Mouse (Mus musculus) thymus, postnatal 25 days (tissue): ENCODE data around the gene Mtfr2.

Experiments
- DNase-seq: peaks from one replicate; pipeline ENCODE4 v3.0.0; 2022

The Mtfr2 gene

DNA sequence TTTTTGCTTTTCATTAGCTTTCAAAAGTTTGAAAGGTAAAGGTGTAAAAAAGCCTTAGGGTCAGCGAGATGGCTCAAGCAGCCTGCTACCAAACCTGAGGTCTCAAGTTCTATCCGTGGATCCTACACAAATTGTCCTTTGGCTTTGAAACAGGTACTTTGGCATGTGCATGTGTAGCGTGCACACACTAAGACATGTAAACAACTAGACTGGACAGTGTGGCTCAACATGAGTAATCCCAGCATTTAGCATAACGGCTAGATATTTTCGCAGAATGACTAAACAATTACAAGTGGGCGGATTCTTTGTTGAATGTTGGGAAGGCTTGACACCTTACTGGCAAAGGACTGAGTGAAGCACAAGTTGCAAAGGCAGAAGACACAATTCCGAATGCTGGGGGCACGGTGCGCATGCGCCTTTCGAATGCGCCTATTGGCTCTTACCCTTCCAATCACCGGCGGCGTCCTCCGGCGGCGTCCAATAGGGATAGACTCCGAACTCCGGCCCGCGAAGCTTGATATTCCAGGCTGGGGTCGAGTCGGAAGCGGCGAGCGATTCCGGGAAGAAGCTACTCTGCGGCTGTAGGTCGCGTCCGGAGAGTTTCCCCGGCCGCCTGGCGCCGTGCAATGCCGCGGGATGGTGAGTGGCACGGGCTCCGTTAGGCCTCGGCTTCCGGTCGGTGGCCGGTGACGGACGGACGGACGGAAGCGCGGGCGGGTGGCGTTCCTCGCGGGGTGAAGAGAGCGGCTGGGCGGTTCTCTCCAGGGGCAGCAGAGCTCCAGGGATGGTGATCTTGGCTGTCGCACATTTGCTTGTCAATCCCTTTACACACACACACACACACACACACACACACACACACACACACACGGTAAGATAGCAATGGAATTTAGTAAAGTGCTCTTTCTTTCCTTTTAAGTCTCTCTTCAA is at the start of gene Mtfr2:
Mtfr2 (plus strand) TSS at position 486 of the 930 bp plus-strand sequence.
- DNase-seq: peak; percentile 94

- DNase-seq: no peak
These were observed 49.2 kb upstream of the Mtfr2 start for GRCm38 (mm10) chr10:20298152-20298920.

DNA sequence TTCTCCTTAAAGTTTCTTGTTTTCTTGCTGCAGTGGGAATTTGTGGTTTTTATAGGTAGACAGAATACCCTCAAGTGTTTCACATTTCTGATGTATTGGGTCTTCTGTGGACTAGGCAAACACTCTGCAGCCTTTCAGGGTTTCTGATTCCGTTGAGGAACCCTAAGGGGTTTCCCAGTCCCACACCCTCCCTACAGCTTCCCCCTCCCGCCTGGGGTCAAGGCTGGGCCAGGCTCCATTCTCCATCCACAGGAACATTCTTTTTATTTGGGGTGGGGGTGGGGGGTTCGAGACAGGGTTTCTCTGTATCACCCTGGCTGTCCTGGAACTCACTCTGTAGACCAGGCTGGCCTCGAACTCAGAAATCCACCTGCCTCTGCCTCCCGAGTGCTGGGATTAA is 48.5 kb upstream of the Mtfr2 start:
- no peak for DNase-seq

- no peak for DNase-seq
These were observed 36.4 kb upstream of the Mtfr2 start for GRCm38 (mm10) chr10:20310969-20311769.

DNA sequence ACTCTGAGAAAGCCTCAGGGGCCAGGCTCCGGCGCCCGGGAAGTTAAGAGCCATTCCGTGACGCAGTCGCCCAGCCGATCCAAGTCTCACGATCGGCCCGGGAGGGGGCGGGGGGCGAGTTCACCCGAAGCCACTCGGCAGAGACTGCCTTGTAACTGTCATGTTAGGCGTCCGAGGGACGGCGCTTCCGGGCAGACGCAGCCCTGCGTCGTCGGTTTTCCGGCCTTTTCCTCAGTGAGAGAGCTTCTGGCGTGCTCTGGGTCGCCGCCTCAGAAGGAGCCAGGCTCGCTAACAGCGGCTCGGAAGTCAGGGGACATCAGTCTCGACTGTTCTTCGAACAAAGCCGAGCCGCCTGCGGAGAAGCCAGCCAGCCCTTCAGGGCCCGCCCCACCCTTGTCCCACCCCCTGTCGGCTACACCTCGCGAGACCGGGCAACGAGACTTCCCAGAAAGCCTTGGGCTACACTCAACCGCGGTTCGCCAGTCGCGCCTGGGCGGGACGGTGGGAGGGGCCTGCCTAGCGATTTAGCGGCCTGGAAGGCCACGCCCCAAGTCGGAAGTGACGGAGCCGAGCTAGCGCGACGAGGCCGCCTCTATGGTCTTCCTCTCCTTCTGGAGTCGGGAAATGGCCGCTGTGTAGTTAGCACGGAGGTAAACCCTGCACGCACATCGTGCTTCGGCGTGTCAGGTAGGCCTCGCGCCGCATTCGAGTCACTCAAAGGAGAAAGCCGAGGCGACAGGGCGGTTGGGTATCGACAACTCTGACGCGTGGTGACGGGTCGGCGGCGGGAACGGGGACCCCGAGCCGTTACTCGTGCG is 35.4 kb upstream of the Mtfr2 start, which contains the start of gene Bclaf1:
Bclaf1 (plus strand) TSS at position 552 of the 818 bp plus-strand sequence.
- DNase-seq: peak; percentile 100

- DNase-seq: peak; percentile 91
These were observed 34.8 kb upstream of the Mtfr2 start for GRCm38 (mm10) chr10:20312736-20313301.

- DNase-seq: peak; percentile 11
These were observed 34.1 kb upstream of the Mtfr2 start for GRCm38 (mm10) chr10:20313447-20313846.

DNA sequence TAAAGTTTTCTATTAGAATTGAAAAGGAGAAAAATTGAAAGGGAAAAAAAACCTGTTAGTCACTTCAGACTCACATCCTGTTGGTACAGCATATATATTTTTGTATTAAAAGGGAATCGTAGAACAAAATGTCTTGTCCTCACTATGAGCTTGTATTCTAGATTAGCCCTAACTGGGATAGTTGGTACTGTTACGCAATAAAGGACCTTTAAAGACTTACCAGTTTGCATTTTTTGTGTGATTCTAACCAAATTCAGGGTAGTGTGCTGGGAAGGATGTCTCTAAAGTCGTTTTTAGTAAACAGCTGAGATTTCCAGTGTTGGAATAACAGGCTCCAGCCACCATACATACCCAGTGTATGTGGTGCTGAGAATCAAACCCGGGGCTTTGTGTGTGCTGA is 33.6 kb upstream of the Mtfr2 start:
- DNase-seq: no peak

DNA sequence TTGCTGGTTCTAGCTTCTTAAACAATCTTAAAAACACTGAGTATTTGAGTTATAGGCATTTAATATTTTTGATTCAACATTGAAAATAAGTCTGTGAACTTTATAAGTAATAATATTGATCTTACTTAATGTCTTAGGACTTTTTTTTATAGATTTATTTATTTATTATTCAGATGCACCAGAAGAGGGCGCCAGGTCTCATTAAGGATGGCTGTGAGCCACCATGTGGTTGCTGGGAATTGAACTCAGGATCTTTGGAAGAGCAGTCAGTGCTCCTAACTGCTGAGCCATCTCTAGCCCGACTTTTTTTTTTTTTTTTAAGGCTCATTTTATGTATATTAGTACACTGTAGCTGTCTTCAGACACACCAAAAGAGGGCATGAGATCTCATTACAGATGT is 32.8 kb upstream of the Mtfr2 start:
- no peak for DNase-seq

GRCm38 (mm10) chr10:20317466-20317865 is 30.1 kb upstream of the Mtfr2 start:
- no peak for DNase-seq

- DNase-seq: no peak
These were observed 21.3 kb upstream of the Mtfr2 start for GRCm38 (mm10) chr10:20326226-20326625.

DNA sequence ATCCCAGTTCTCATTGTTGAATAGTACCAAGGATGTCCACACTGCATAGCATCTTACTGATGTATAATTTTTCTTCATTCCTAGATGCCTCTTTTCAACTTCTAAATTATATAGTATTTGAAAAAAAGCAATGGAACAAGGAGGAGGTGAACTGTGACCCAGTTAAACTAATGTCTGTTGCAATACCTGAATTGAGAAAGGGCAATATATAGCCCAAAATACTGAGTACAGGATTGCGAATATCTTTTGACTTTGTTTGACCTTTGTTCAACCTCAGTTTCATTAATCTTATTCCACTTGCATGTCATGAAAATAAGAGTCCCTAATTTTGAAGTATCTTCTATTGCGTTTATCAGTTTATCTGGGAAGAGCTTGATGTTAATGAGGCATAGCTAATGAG is 16.3 kb upstream of the Mtfr2 start:
- no peak for DNase-seq

- DNase-seq: no peak
These were observed 9.7 kb upstream of the Mtfr2 start for GRCm38 (mm10) chr10:20337872-20338271.

GRCm38 (mm10) chr10:20345736-20346135 is 1.8 kb upstream of the Mtfr2 start:
- no peak for DNase-seq

DNA sequence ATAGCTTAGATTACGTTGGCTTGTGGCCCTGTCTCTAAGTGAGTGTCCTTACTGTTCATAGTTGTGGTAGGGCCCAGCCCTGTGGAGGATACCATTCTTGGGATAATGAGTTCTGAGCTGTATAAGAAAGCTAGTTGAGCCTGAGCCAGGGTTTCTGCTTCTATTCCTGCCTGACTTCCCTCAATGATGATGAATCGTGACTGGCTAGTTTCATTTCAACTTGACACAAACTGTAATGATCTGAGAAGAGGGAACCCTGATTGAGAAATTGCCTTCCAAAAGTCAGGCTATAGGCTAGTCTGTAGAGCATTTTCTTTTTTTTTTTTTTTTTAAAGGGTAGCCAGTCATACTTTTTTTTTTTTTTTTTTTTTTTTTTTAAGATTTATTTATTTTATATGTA is 1.3 kb downstream of the Mtfr2 start:
- no peak for DNase-seq

- no peak for DNase-seq
These were observed 14.2 kb downstream of the Mtfr2 start for GRCm38 (mm10) chr10:20361542-20362449.

GRCm38 (mm10) chr10:20362450-20363118 is 15.0 kb downstream of the Mtfr2 start:
- no peak for DNase-seq

GRCm38 (mm10) chr10:20372046-20372445 is 24.5 kb downstream of the Mtfr2 start:
- no peak for DNase-seq

DNA sequence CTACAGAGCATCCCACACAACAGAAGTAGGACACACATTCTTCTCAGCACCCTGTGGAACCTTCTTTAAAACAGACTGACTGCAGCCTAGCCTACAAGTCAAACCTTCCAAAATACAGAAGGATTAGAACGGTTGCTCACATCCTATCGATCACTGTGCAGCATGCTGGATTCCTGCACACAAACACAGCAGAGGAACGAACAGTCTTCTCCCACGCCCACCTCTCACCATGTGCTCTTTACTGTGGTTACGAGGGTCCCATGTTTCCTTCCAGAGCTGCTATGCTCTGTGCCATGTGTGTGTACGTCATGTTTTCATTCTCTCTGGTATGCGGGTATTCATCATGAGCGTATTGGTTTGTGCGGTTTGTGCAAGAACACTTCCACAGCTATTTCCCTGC is 30.1 kb downstream of the Mtfr2 start:
- no peak for DNase-seq
